Mouse (Mus musculus): Measurements from ENCODE around the gene Phyhd1.

DNA sequence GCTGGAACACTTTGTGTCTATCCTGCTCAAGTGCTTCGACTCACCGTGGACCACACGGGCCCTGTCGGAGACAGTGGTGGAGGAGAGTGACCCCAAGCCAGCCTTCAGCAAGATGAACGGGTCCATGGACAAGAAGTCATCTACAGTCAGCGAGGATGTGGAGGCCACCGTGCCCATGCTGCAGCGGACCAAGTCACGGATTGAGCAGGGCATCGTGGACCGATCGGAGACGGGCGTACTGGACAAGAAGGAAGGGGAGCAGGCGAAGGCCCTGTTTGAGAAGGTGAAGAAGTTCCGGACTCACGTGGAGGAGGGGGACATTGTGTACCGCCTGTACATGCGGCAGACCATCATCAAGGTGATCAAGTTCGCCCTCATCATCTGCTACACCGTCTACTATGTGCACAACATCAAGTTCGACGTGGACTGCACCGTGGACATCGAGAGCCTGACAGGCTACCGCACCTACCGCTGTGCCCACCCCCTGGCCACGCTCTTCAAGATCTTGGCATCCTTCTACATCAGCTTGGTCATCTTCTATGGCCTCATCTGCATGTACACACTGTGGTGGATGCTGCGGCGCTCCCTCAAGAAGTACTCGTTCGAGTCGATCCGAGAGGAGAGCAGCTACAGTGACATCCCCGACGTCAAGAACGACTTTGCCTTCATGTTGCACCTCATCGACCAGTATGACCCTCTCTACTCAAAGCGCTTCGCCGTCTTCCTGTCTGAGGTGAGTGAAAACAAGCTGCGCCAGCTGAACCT is 10.2 kb upstream of the Phyhd1 start:
- no peak for TF ChIP-seq EP300 (IDR thresholded peaks at IDR 0.05; ENCODE audit: low read depth)
- no peak for TF ChIP-seq CTCF (IDR thresholded peaks at IDR 0.05; ENCODE audit: low read depth)

Data from liver, embryonic 14.5 days (tissue).